Mouse (Mus musculus) neural tube, embryonic 15.5 days (tissue): ENCODE results near the gene Klf12. TPM values are rescaled to one million over a fixed set of nuclear protein-coding genes. Genes with fewer than 3 reads are reported as not detected.
A peak's percentile ranks its signal among the peaks of the same experiment; 100 is the strongest.

Experiments
- ATAC-seq: fragments of 200-750 bp; cut with Nextera tagmentation; 2 replicates; pipeline ENCODE4 v1.8.0; 2017; ENCODE audit warnings: mild to moderate bottlenecking, moderate TSS enrichment, moderate library complexity; ENCODE audit not compliant: low FRiP score
- H3K27ac ChIP-seq: fragments of 300-500 bp; sonication (generic); replicated peaks from 2 replicates; pipeline ENCODE4 v1.5.1; 2015; ENCODE audit warnings: mild to moderate bottlenecking, inconsistent platforms
- H3K27me3 ChIP-seq: fragments of 300-500 bp; sonication (generic); replicated peaks from 2 replicates; pipeline ENCODE4 v1.6.1; 2015; ENCODE audit warnings: inconsistent platforms
- H3K36me3 ChIP-seq: fragments of 300-500 bp; sonication (generic); 2 replicates; pipeline ENCODE4 v1.6.1; 2015; ENCODE audit warnings: inconsistent platforms
- H3K4me1 ChIP-seq: fragments of 300-500 bp; sonication (generic); 2 replicates; pipeline ENCODE4 v1.6.1; 2015; ENCODE audit warnings: inconsistent platforms
- H3K4me2 ChIP-seq: fragments of 300-500 bp; sonication (generic); 2 replicates; pipeline ENCODE4 v1.6.1; 2015; ENCODE audit warnings: inconsistent platforms, mild to moderate bottlenecking, moderate library complexity
- H3K4me3 ChIP-seq: fragments of 300-500 bp; sonication (generic); replicated peaks from 2 replicates; pipeline ENCODE4 v1.5.1; 2015; ENCODE audit warnings: mild to moderate bottlenecking, inconsistent platforms
- H3K9ac ChIP-seq: fragments of 300-500 bp; sonication (generic); replicated peaks from 2 replicates; pipeline ENCODE4 v1.6.1; 2015; ENCODE audit warnings: mild to moderate bottlenecking, inconsistent platforms
- H3K9me3 ChIP-seq: fragments of 300-500 bp; sonication (generic); replicated peaks from 2 replicates; pipeline ENCODE4 v1.6.1; 2016; ENCODE audit warnings: inconsistent platforms
- WGBS: fragments of 180-500 bp; shearing (Covaris S2); methylation state at CpG from one replicate; pipeline ENCODE4 v1.1.7; 2015; ENCODE audit warnings: mixed read lengths; 5-methylcytosine and 5-hydroxymethylcytosine counted together
- polyA plus RNA-seq: library from polyadenylated mRNA; unstranded; fragments of >200 nt; fragmentation: Nextera tagmentation; extraction: Ambion mirVana; gene quantifications from 2 replicates; pipeline ENCODE4 v1.2.1, GENCODE M21; 2015

The Klf12 gene
- 33.1 and 35.6 TPM in 2 replicates for polyA plus RNA-seq

- peak within 1 kb of the TSS; percentile 77 for H3K9ac ChIP-seq
- WGBS = 1% methylated on average over 36 of the region's 40 CpGs
- H3K4me3 ChIP-seq = peak within 1 kb of the TSS; percentile 70
- ATAC-seq = peak; percentile 85
- H3K27me3 ChIP-seq = no peaks in the 10 kb centered on the region
- H3K36me3 ChIP-seq = no peaks in the 10 kb centered on the region
- H3K27ac ChIP-seq = peak within 1 kb of the TSS; percentile 96
- no peaks in the 10 kb centered on the region for H3K9me3 ChIP-seq
- peak within 1 kb of the TSS; percentile 96 for H3K4me2 ChIP-seq
- H3K4me1 ChIP-seq = peaks cover 33% of the 10 kb centered on the region
Observed at GRCm38 (mm10) chr14:100284119-100284860, at the start of gene Klf12. Gene Klf12, minus strand, starts transcription at chr14:100284679.

GRCm38 (mm10) chr14:100333369-100333768 lies 48.9 kb upstream of the Klf12 start:
- H3K9ac ChIP-seq = no peak overlapping the region
- ATAC-seq = no peak
- H3K36me3 ChIP-seq = no peaks in the 10 kb centered on the region
- no peaks in the 10 kb centered on the region for H3K4me1 ChIP-seq
- no peaks in the 10 kb centered on the region for H3K27me3 ChIP-seq
- H3K4me3 ChIP-seq = no peak overlapping the region
- no peaks in the 10 kb centered on the region for H3K9me3 ChIP-seq
- H3K27ac ChIP-seq = no peak overlapping the region
- WGBS = 70% methylated on average over 2 of the region's 2 CpGs
- no peak overlapping the region for H3K4me2 ChIP-seq

DNA sequence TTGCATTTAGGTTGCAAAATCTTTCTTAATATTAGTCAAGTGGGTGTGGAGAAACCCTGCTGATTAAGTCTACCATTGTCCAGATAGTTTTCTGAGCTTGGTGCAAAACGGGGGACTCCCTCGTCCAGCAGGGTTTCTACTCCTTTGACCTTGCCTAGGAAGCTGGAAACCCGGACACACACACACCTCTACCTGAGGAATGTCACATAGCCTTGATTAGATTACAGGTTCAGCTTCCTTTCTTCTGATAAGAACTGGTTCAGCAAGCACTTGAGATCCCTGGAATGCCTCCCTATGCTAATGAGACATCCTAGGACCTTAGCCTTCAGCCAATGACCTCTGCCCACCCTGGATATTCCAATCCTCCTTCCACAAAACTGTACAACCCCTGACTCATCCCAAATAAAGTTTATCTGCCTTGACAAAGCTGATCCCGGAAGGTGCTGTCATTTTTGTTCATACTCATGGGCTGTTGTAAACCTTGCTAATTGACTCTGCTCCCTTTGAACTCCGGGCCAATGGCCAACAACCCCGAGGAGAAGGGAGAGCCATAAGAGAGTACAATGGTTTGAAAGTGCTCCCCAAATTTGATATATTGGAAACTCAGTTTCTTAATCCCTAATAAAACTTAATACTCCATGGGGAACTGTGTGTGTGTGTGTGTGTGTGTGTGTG lies 44.3 kb upstream of the Klf12 start:
- ATAC-seq = no peak
- Histone ChIP-seq H3K4me1 (no peaks in the 10 kb centered on the region), H3K4me2 (no peak overlapping the region), H3K4me3 (no peak overlapping the region), H3K36me3 (no peaks in the 10 kb centered on the region), H3K9me3 (no peaks in the 10 kb centered on the region), H3K9ac (no peak overlapping the region), H3K27ac (no peak overlapping the region), H3K27me3 (no peaks in the 10 kb centered on the region)
- WGBS = 75% methylated on average over 6 of the region's 6 CpGs

DNA sequence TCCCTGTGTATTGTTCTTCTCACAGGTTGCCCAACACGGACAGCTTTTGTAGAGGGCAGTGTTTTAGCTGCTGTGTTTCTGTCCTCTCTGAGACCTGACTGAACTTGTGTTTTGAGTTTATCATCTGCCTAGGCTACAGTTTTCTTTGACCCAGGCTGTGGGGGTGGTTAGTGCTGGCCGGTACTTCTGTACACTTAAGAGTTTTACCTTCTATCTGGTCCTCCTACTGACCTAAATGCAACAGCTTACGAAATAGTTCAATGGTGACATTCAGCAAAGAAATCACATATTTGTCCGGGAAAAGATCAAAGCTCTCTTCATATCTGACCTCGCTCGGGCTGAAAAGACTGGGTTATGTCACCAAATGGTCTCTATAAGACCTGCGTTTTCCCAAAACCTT lies 39.8 kb upstream of the Klf12 start:
- Histone ChIP-seq H3K9me3 (peaks cover 6% of the 10 kb centered on the region; the same call in 1 of the 2 replicates), H3K9ac (no peak overlapping the region), H3K4me1 (no peaks in the 10 kb centered on the region), H3K27me3 (no peaks in the 10 kb centered on the region), H3K4me3 (no peak overlapping the region), H3K27ac (no peak overlapping the region), H3K4me2 (no peak overlapping the region), H3K36me3 (no peaks in the 10 kb centered on the region)
- ATAC-seq = no peak
- WGBS = 90% methylated on average over 7 of the region's 7 CpGs

GRCm38 (mm10) chr14:100322012-100322411 lies 37.5 kb upstream of the Klf12 start:
- Histone ChIP-seq H3K4me3 (no peak overlapping the region), H3K9ac (no peak overlapping the region), H3K27ac (no peak overlapping the region), H3K27me3 (no peaks in the 10 kb centered on the region), H3K9me3 (peaks cover 6% of the 10 kb centered on the region; the same call in 1 of the 2 replicates), H3K4me1 (no peaks in the 10 kb centered on the region), H3K36me3 (no peaks in the 10 kb centered on the region), H3K4me2 (no peak overlapping the region)
- no peak for ATAC-seq
- 96% methylated on average over 6 of the region's 6 CpGs for WGBS

GRCm38 (mm10) chr14:100316780-100317179 lies 32.3 kb upstream of the Klf12 start:
- Histone ChIP-seq H3K4me1 (no peaks in the 10 kb centered on the region), H3K36me3 (no peaks in the 10 kb centered on the region), H3K4me3 (no peak overlapping the region), H3K27me3 (no peaks in the 10 kb centered on the region), H3K9ac (no peak overlapping the region), H3K27ac (no peak overlapping the region), H3K4me2 (no peak overlapping the region), H3K9me3 (no peaks in the 10 kb centered on the region)
- WGBS = 74% methylated on average over 4 of the region's 4 CpGs
- no peak for ATAC-seq

DNA sequence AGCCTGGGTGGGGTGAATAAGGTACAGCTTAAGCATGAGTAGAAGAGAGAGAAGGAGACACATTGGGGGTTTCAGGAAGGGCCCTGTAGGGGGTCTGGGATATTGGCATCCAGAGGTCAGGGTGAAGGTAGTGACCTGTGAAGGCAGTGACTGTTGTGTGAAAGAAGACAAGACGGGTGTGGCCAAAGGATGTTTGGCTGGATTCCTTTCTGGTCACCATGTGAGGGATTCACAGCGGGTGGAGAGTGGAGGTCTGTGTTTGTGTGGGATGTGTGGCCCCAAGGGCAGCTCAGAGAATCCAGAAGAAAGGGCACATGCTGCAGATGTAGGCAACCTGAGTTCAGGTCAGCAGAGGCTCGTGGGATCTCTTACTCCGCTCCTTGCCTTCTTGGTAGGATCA lies 29.6 kb upstream of the Klf12 start:
- Histone ChIP-seq H3K4me2 (no peak overlapping the region), H3K36me3 (no peaks in the 10 kb centered on the region), H3K4me1 (no peaks in the 10 kb centered on the region), H3K9me3 (no peaks in the 10 kb centered on the region), H3K4me3 (no peak overlapping the region), H3K27ac (no peak overlapping the region), H3K27me3 (no peaks in the 10 kb centered on the region), H3K9ac (no peak overlapping the region)
- ATAC-seq = no peak
- WGBS = 83% methylated on average over 4 of the region's 4 CpGs

DNA sequence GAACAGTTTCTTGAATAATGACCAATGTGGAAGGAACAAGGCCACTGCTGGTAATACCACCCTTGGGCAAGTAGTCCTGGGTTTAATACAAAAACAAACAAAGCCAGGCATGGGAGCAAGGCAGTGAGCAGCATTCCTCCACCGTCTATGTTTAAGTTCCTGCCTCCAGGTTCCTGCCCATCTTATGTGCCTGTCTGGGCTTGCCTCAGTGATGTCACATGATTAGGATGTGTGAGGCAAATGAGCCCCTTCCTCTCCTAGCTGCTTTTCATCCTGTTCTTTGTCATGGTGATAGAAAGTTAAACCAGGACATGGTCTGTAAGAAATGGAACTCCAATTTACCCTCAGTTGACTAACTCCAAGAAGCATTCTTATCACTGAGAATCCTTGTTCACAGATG lies 16.4 kb upstream of the Klf12 start:
- Histone ChIP-seq H3K27ac (no peak overlapping the region), H3K27me3 (no peaks in the 10 kb centered on the region), H3K36me3 (no peaks in the 10 kb centered on the region), H3K4me3 (no peak overlapping the region), H3K4me2 (no peak overlapping the region), H3K9me3 (no peaks in the 10 kb centered on the region), H3K9ac (no peak overlapping the region), H3K4me1 (no peaks in the 10 kb centered on the region)
- ATAC-seq = no peak
- WGBS = 90% methylated on average over 1 of the region's 1 CpGs

DNA sequence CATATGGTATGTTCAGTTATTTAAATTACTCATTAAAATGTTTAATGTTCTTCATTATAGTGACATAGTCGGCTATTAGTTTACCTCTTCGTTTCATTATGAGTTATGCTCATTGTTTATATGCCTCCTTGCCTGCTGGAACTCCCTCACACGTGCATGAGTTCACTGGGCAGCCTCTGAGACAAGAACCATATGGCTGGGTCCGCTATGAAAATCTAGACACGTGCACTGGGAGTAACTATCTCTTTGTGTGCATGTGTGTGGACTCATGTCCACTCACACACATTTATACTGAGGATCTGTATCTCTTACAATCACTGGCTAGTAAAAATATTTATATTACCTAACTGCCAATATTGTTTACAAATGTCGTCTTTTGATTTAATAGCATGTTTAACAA lies 14.4 kb upstream of the Klf12 start:
- Histone ChIP-seq H3K4me3 (no peak overlapping the region), H3K9ac (no peak overlapping the region), H3K4me1 (no peaks in the 10 kb centered on the region), H3K27me3 (no peaks in the 10 kb centered on the region), H3K36me3 (no peaks in the 10 kb centered on the region), H3K4me2 (no peak overlapping the region), H3K9me3 (no peaks in the 10 kb centered on the region), H3K27ac (no peak overlapping the region)
- no peak for ATAC-seq
- WGBS = 61% methylated on average over 6 of the region's 6 CpGs

GRCm38 (mm10) chr14:100286586-100287241 lies 2.2 kb upstream of the Klf12 start:
- Histone ChIP-seq H3K27ac (peak overlapping the region; percentile 96), H3K4me1 (peaks cover 30% of the 10 kb centered on the region), H3K9ac (peak overlapping the region; percentile 77), H3K4me3 (peak overlapping the region; percentile 70), H3K27me3 (no peaks in the 10 kb centered on the region), H3K9me3 (no peaks in the 10 kb centered on the region), H3K4me2 (peak overlapping the region; percentile 96), H3K36me3 (no peaks in the 10 kb centered on the region)
- 6% methylated on average over 19 of the region's 19 CpGs for WGBS
- ATAC-seq = no peak

DNA sequence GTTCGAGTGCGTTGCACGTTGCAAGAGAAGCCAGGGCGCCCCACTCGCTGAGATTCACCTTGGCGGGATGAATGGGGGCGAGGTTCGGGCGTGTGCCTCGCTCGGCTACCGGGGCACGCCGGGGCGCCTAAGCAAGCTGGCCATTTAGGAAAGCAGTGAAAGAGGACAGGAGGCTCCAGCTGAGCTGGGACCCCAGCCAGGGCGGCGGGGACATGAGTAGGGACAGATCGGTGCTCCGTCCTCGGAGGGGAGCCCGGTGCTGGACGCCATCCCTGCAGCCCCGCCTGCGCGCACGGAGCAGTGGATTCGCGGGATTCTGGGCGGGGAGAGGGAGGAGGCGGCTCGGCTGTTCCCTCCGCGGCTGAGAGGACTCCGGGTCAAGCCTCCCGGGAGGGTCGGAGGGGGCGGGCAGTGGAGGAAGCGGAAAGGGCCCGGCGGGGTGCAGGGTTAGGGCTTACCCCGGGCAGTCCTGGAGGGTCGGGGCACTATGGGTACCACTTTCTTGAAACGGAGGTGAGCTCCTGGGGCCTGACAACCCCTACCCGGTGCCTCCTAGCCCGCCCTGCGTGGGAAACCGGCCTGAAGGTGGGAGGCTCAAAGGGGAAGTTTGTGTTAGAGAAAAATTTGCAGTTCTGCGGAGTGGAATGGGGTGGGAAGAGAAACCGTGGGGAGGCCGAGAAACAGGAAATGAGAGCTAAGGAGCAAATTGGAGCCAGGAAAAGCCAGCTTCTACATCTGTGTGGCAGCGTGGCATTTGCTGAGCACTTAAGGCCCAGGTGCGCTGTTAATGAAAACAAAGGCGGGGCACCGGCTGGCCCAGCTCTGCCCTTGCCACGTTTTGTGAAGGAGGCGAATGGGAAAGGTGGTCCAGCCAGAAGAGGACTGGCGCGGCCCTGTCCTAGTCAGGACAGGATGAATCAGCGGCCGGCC lies 1.4 kb upstream of the Klf12 start:
- Histone ChIP-seq H3K4me3 (peak overlapping the region; percentile 70), H3K9me3 (no peaks in the 10 kb centered on the region), H3K36me3 (no peaks in the 10 kb centered on the region), H3K9ac (peak overlapping the region; percentile 77), H3K27me3 (no peaks in the 10 kb centered on the region), H3K4me1 (peaks cover 33% of the 10 kb centered on the region), H3K27ac (peak overlapping the region; percentile 96), H3K4me2 (peak overlapping the region; percentile 96)
- peak; percentile 67 for ATAC-seq
- WGBS = under 1% methylated on average over 60 of the region's 60 CpGs
